Mouse (Mus musculus) lung, postnatal 36 days (tissue): ENCODE data around the gene Tbc1d8.

Experiments
- DNase-seq: peaks from one replicate; pipeline ENCODE4 v3.0.0; 2022; ENCODE audit warnings: mixed read lengths

Gene Tbc1d8

DNA sequence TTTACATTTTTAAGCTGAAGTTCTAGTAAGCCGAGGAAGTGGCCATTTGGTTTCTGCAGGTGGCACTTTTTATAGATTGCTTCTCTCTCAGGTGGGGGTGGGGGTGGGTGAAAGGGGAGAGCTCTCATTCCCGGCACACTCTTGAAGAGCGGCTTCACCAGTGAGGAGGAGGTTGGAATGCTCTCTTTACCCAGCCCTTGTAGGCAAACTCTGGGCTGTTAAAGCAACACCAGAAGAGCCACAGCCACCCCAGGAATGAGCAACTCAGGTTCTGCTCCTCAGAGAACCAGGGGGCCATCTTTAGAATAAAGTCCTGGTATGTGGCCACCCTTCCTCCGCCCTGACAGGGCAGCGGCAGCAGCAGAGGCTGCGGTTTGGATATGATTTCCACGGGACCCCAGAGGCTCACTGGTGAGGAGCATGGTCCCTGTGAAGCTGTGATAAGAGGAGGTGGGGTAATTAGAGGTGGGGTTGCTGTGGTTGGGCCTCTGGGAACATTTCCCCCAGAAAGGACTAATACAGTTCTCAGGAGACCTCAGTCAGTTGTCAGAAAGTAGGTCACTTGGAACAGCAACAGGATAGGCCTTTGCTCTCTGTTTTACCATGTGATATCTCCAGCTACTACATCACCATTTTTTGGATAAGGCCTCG, 85.2 kb downstream of the Tbc1d8 start:
- peak; percentile 60 for DNase-seq

GRCm38 (mm10) chr1:39392189-39392588, 86.4 kb downstream of the Tbc1d8 start:
- peak; percentile 89 for DNase-seq

- no peak for DNase-seq
Observed at GRCm38 (mm10) chr1:39391652-39392051, 86.9 kb downstream of the Tbc1d8 start.

GRCm38 (mm10) chr1:39389338-39389737, 89.2 kb downstream of the Tbc1d8 start:
- DNase-seq, result no peak

- no peak for DNase-seq
Observed at GRCm38 (mm10) chr1:39388163-39388562, 90.4 kb downstream of the Tbc1d8 start.

GRCm38 (mm10) chr1:39387497-39387896, 91.1 kb downstream of the Tbc1d8 start:
- DNase-seq, result no peak

DNA sequence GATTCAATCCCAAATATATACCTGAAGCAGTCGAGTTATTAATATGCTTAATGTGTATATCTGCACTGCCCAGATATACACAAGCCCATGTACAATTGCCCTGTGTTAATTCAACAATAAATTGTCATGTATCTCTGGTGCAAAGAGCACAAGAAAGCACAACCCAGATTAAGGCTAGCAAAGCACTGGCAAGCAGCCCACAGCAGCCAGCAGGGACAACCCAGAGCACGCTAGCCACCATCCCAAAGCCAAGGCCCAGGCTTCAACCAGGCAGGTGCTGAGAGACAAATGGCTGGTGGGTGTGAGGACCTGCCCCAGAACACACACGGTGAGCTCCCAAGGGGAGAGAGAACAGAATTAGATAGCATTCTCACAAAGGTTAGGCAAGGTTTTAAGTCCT, 92.1 kb downstream of the Tbc1d8 start:
- DNase-seq, result no peak

GRCm38 (mm10) chr1:39384914-39385313, 93.6 kb downstream of the Tbc1d8 start:
- DNase-seq, result no peak

DNA sequence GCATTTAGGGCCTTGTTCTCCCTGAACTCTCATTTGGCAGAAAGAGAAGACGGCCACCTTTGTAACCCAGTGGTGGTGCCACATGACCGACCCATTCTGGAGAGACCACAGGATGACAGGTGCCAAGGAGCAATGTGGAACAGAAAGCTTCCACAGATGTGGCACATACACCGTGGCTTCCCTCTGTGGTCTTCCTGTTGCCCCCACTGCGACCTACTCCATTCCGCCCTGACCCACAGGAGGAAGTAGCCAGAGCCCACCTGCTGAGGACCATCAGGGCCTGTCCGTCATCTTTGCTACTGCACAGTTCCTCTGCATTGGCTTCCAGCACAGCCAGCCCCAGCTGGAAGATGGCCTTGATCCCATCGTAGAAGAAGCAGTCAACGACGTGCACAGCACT, 97.5 kb downstream of the Tbc1d8 start:
- DNase-seq, result no peak

- DNase-seq, result peak; percentile 36
Observed at GRCm38 (mm10) chr1:39379021-39379420, 99.5 kb downstream of the Tbc1d8 start.

DNA sequence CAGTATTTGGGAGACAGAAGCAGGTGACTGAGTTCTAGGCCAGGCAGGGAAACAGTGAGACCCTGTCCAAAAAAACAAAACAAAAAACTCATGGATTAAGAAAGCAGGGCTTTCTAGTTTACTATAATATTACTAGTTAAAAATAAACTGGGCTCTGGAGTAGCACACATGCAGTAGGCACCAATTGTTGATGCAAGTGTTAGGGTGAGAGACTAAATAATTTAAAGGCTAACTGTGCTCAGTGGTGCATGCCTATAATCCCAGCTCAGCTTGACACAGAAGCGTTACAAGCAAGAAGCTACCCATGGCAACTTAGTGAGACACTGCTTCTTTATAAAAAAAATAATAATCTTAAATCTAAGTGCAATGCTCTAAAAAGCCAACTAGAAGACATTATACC, 100.0 kb downstream of the Tbc1d8 start:
- DNase-seq, result no peak

- no peak for DNase-seq
Observed at GRCm38 (mm10) chr1:39376726-39377240, 101.8 kb downstream of the Tbc1d8 start.

DNA sequence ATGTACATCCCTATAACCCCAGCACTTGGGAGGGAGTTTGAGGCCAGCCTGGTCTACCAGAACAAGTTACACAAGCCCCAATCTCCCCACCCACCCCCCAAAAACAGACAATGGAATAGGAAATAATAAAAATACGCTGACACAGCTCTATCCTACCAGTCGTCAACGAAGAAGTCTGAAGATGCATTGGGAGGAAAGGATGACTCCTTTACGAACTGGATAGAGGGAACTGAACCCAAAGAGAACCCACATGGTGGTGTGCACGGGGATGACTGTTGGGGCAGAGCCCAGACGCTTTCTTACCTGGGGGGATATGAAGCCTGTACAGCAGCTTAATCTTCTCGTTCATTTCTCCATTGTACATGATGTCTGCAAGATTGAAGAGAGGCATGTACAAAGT, 102.4 kb downstream of the Tbc1d8 start:
- DNase-seq, result no peak

DNA sequence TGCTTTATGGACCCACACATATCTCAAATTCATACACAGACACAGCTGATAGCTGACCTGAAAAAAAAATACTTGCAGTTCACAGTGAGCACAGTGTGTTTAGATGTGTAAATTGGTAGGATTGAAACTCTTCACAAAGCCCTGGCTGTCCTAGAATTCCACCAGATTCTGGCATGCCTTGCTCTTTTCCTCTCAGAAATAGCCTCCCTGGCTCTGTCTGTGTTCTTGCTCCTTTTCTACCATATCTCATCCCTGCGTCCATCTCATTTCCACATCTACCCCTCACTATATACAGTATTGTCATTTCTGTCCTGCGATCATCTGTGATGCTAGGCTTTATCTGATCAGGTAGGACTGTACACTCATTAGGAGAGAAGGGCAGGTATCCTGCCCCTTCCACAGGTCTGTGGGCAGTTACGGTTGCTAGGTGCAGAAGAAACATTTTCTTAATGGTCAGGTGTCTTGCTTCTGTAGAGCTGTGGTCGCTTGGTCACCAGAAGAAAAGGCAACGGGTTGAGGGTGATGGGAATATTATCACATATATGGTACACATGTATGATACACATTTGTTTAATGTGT, 104.2 kb downstream of the Tbc1d8 start:
- DNase-seq, result no peak

GRCm38 (mm10) chr1:39373378-39373777, 105.2 kb downstream of the Tbc1d8 start:
- no peak for DNase-seq

GRCm38 (mm10) chr1:39372220-39372843, 106.2 kb downstream of the Tbc1d8 start:
- no peak for DNase-seq

GRCm38 (mm10) chr1:39370431-39370830, 108.1 kb downstream of the Tbc1d8 start:
- no peak for DNase-seq

GRCm38 (mm10) chr1:39368267-39368841, 110.2 kb downstream of the Tbc1d8 start:
- peak; percentile 27 for DNase-seq

- peak; percentile 99 for DNase-seq
Observed at GRCm38 (mm10) chr1:39367601-39368266, 110.8 kb downstream of the Tbc1d8 start, which contains the start of gene Rpl31. TSS of gene Rpl31 (plus strand) at chr1:39367842.

GRCm38 (mm10) chr1:39367045-39367444, 111.5 kb downstream of the Tbc1d8 start:
- no peak for DNase-seq

GRCm38 (mm10) chr1:39365562-39365961, 113.0 kb downstream of the Tbc1d8 start:
- no peak for DNase-seq

DNA sequence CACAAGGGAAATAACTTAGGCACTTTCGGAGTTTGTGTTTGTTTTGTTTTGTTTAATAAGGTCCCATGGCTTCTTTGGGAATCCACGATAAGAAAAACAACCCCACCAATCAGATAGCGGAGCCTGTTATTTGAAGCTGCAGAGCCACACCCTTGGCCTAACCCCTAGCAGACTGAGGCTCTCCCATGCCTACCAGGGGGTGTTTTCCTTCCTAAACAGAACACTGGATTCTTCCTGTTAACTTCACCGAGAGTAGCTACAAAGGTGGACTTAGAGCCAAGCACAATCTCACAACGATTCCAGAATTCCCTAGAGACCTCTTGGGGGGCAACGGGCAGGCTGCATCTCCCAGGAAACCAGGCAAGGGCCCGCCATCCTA, 116.1 kb downstream of the Tbc1d8 start:
- DNase-seq, result peak; percentile 35
